Mouse (Mus musculus) kidney, postnatal 0 days (tissue): ENCODE measurements around the gene Trim67. TPM values are rescaled to one million over a fixed set of nuclear protein-coding genes. Genes with fewer than 3 reads are reported as not detected.

Source experiments
- ATAC-seq: fragments of 200-750 bp; cut with Nextera tagmentation; replicated peaks from 2 replicates; pipeline ENCODE4 v1.8.0; 2017; ENCODE audit warnings: low read depth, moderate number of reproducible peaks, moderate TSS enrichment, moderate library complexity; ENCODE audit not compliant: low FRiP score
- DNase-seq: peaks from one replicate; pipeline ENCODE4 v3.0.0-alpha.2; 2016; ENCODE audit warnings: low spot score
- H3K27ac ChIP-seq: fragments of 300-500 bp; sonication (generic); 2 replicates; pipeline ENCODE4 v1.5.1; 2014; ENCODE audit warnings: mild to moderate bottlenecking
- H3K27me3 ChIP-seq: fragments of 300-500 bp; sonication (generic); 2 replicates; pipeline ENCODE4 v1.6.1; 2014; ENCODE audit warnings: low read length, mixed read lengths; ENCODE audit not compliant: insufficient read depth
- H3K36me3 ChIP-seq: fragments of 300-500 bp; sonication (generic); 2 replicates; pipeline ENCODE4 v1.6.1; 2014; ENCODE audit warnings: low read length, mixed read lengths; ENCODE audit not compliant: insufficient read depth
- H3K4me1 ChIP-seq: fragments of 300-500 bp; sonication (generic); replicated peaks from 2 replicates; pipeline ENCODE4 v1.6.1; 2014; ENCODE audit warnings: antibody characterized with exemption, low read length, mixed read lengths; ENCODE audit not compliant: insufficient read depth
- H3K4me2 ChIP-seq: fragments of 300-500 bp; sonication (generic); 2 replicates; pipeline ENCODE4 v1.6.1; 2014; ENCODE audit warnings: mild to moderate bottlenecking, low read length, moderate library complexity, mixed read lengths
- H3K4me3 ChIP-seq: fragments of 300-500 bp; sonication (generic); replicated peaks from 2 replicates; pipeline ENCODE4 v1.5.1; 2014; ENCODE audit warnings: low read depth, low read length
- H3K9ac ChIP-seq: fragments of 300-500 bp; sonication (generic); 2 replicates; pipeline ENCODE4 v1.6.1; 2014; ENCODE audit warnings: low read depth, low read length
- H3K9me3 ChIP-seq: fragments of 300-500 bp; sonication (generic); replicated peaks from 2 replicates; pipeline ENCODE4 v1.6.1; 2016; ENCODE audit warnings: low read length, inconsistent platforms, mixed read lengths
- CTCF ChIP-seq: IDR thresholded peaks from 2 replicates; pipeline ENCODE4 v1.5.1; 2016; ENCODE audit warnings: antibody characterized with exemption, low read depth, mild to moderate bottlenecking, moderate library complexity
- WGBS: fragments of 180-500 bp; shearing (Covaris S2); extraction: QIAGEN DNeasy Blood & Tissue Kit; methylation state at CpG from one replicate; pipeline ENCODE4 v1.1.7; 2014; 5-methylcytosine and 5-hydroxymethylcytosine counted together
- polyA plus RNA-seq: library from polyadenylated mRNA; unstranded; fragments of >200 nt; fragmentation: Nextera tagmentation; extraction: Ambion mirVana; gene quantifications from 2 replicates; pipeline ENCODE4 v1.2.1, GENCODE M21; 2015

Trim67 gene
- polyA plus RNA-seq, 1 experiment from 2014 or later, result 0.04 TPM

DNA sequence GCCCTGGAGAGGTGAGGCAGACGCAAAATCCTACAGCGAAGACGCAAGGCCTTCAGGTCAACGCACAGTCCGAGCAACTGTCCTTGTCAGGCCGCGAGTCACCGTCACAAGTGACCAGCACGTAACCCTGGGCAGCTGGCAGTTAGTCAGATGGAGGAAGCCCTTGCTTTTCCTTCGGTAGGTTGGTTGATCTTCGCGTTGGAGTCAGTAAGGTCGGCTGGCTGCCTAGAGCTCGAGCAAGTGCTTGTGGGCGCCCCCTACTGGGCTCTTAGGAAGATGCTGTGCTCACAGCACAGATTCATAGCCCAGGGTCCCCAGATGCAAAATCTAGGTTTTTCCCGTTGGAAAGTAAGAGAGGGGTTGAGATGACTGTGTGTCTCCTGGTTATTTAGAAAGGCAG is 17.2 kb upstream of the Trim67 start:
- no peak overlapping the region for H3K27ac ChIP-seq
- H3K9ac ChIP-seq, result no peak overlapping the region
- no peaks in the 10 kb centered on the region; the same call in 1 of the 2 replicates for H3K4me1 ChIP-seq
- no peaks in the 10 kb centered on the region for H3K36me3 ChIP-seq
- H3K4me2 ChIP-seq, result peak overlapping the region; percentile 36
- WGBS, result 17% methylated on average over 16 of the region's 16 CpGs
- TF ChIP-seq CTCF, result peak; percentile 81
- DNase-seq, result peak; percentile 85
- H3K9me3 ChIP-seq, result no peaks in the 10 kb centered on the region
- H3K4me3 ChIP-seq, result no peak overlapping the region
- no peaks in the 10 kb centered on the region for H3K27me3 ChIP-seq
- no peak for ATAC-seq

DNA sequence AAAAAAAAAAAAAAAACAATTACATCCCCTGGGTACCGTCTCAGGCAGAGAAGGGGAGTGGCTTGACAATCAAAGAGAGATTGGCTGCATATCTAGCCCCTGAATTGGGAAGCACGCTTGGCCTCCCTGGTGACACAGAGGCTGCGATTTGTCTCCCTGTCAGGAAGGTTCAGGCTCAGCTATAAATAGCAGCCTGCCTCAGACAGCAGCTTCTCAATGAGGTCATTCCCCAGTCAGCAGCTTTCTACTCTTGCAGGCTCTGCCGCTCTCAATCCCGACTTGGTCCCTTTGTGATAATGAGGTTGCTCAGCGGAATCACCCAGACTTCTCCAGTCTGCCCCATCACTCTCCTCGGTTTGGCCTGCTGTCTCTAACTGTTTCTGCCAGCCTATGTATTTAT is 12.7 kb upstream of the Trim67 start:
- no peak; the same call in 1 of the 2 replicates for ATAC-seq
- no peak for TF ChIP-seq CTCF
- Histone ChIP-seq H3K4me1 (no peaks in the 10 kb centered on the region; the same call in 1 of the 2 replicates), H3K4me3 (no peak overlapping the region), H3K36me3 (no peaks in the 10 kb centered on the region), H3K9ac (no peak overlapping the region), H3K27me3 (no peaks in the 10 kb centered on the region), H3K4me2 (no peak overlapping the region), H3K9me3 (no peaks in the 10 kb centered on the region), H3K27ac (no peak overlapping the region)
- 6% methylated on average over 7 of the region's 7 CpGs for WGBS
- peak; percentile 88 for DNase-seq

- Histone ChIP-seq H3K9me3 (no peaks in the 10 kb centered on the region), H3K4me2 (no peak overlapping the region), H3K27ac (no peak overlapping the region), H3K36me3 (no peaks in the 10 kb centered on the region), H3K4me1 (no peaks in the 10 kb centered on the region; the same call in 1 of the 2 replicates), H3K4me3 (no peak overlapping the region), H3K27me3 (no peaks in the 10 kb centered on the region), H3K9ac (no peak overlapping the region)
- DNase-seq, result no peak
- no peak for TF ChIP-seq CTCF
- 81% methylated on average over 3 of the region's 3 CpGs for WGBS
- ATAC-seq, result no peak
Measured at GRCm38 (mm10) chr8:124782431-124782830, 10.5 kb upstream of the Trim67 start.

DNA sequence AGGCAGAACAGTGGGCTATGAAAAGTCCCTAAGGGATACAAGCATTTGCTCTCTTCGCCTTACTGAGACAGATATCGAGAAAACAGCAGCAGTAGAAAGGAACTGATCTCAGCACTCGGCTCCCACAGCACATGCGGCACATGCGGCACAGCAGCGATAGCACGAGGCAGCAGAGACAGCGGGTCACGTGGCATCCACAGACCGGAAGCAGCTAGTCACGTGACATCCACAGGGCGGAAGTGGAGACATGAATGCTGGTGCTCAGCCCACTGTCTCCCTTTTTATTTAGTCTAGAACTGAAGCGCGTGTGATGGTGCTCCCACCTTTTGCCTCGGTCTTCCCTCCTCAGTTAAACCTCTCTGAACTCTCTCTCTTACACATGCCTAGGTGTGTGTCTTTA is 9.7 kb upstream of the Trim67 start:
- no peak for TF ChIP-seq CTCF
- Histone ChIP-seq H3K9me3 (no peaks in the 10 kb centered on the region), H3K27ac (no peak overlapping the region), H3K27me3 (no peaks in the 10 kb centered on the region), H3K4me2 (no peak overlapping the region), H3K9ac (no peak overlapping the region), H3K4me1 (no peaks in the 10 kb centered on the region; the same call in 1 of the 2 replicates), H3K36me3 (no peaks in the 10 kb centered on the region), H3K4me3 (no peak overlapping the region)
- DNase-seq, result peak; percentile 47
- no peak for ATAC-seq
- 72% methylated on average over 15 of the region's 15 CpGs for WGBS

DNA sequence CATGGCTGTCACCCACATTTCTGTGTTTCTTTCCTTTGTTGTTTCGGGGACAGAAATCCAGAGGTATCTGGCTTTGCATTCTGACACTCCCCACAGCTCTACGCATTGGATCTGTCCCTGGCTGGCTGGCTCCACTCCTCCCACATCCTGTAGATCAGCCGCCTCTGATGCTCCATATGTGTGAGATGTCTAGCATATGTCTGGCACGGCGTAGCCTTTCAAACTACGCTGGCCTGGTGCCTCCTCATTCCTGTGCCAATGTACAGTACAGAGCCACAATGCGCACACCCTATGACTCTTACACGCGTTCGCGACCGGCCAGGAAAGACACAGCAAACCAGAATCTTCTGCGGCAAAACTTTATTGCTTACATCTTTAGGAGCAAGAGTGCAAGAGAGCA is 8.3 kb upstream of the Trim67 start:
- no peak overlapping the region for H3K27ac ChIP-seq
- H3K36me3 ChIP-seq, result no peaks in the 10 kb centered on the region
- no peak overlapping the region for H3K4me2 ChIP-seq
- TF ChIP-seq CTCF, result no peak
- H3K9me3 ChIP-seq, result no peaks in the 10 kb centered on the region
- H3K27me3 ChIP-seq, result no peaks in the 10 kb centered on the region
- DNase-seq (no peak), ATAC-seq (no peak)
- no peak overlapping the region for H3K9ac ChIP-seq
- H3K4me3 ChIP-seq, result no peak overlapping the region
- no peaks in the 10 kb centered on the region; the same call in 1 of the 2 replicates for H3K4me1 ChIP-seq
- WGBS, result 82% methylated on average over 13 of the region's 13 CpGs

GRCm38 (mm10) chr8:124790676-124791075 is 2.2 kb upstream of the Trim67 start:
- no peak for TF ChIP-seq CTCF
- H3K36me3 ChIP-seq, result no peaks in the 10 kb centered on the region
- no peaks in the 10 kb centered on the region for H3K9me3 ChIP-seq
- H3K27me3 ChIP-seq, result peaks cover 28% of the 10 kb centered on the region
- H3K27ac ChIP-seq, result no peak overlapping the region
- H3K4me3 ChIP-seq, result no peak overlapping the region
- ATAC-seq (no peak), DNase-seq (no peak)
- 60% methylated on average over 4 of the region's 4 CpGs for WGBS
- H3K9ac ChIP-seq, result no peak overlapping the region
- H3K4me2 ChIP-seq, result no peak overlapping the region
- H3K4me1 ChIP-seq, result peaks cover 17% of the 10 kb centered on the region

- H3K4me2 ChIP-seq, result peak overlapping the region; percentile 80; the same call in 1 of the 2 replicates
- H3K4me1 ChIP-seq, result peaks cover 17% of the 10 kb centered on the region
- H3K9ac ChIP-seq, result no peak overlapping the region
- peaks cover 31% of the 10 kb centered on the region for H3K27me3 ChIP-seq
- H3K4me3 ChIP-seq, result peak overlapping the region; percentile 50; the same call in 1 of the 2 replicates
- H3K27ac ChIP-seq, result no peak overlapping the region
- no peaks in the 10 kb centered on the region for H3K9me3 ChIP-seq
- no peak for TF ChIP-seq CTCF
- ATAC-seq, result no peak
- DNase-seq, result no peak
- H3K36me3 ChIP-seq, result no peaks in the 10 kb centered on the region
- WGBS, result 46% methylated on average over 4 of the region's 4 CpGs
Measured at GRCm38 (mm10) chr8:124791751-124792150, 1.1 kb upstream of the Trim67 start.
